Mouse (Mus musculus) testis, adult 2 months (tissue): ENCODE measurements around the gene Smim5.

Experiments
- CTCF ChIP-seq: fragments of 200-500 bp; IDR thresholded peaks from 2 replicates; pipeline ENCODE4 v1.5.1; 2012; ENCODE audit warnings: low read depth, mild to moderate bottlenecking, inconsistent platforms, low read length, moderate library complexity; ENCODE audit not compliant: control insufficient read depth, insufficient read depth, insufficient replicate concordance
- POLR2A ChIP-seq: fragments of 200-500 bp; IDR thresholded peaks from 2 replicates; pipeline ENCODE4 v1.6.1; 2012; ENCODE audit warnings: low read depth, mild to moderate bottlenecking, inconsistent platforms, low read length, moderate library complexity; ENCODE audit not compliant: control insufficient read depth

DNA sequence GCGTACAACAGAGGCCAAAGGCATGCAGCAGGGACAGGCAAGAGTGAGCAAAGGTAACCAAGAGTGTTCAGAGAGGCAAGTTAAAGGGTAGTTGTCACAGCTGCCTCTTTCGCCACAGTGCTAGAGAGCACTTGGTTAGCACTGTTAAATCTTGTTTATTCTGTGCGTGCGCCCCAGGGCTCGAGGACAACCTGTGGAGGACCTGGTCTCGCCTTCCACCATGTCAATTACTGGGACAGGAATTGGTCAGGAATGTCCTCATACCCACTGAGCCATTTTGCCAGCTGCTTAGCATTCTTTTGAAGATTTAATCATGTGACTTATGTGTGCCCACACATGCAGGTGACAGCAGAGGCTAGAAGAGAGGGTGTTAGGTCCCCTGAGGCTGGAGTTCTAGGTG is 10.6 kb upstream of the Smim5 start:
- no peak for TF ChIP-seq POLR2A
- no peak for TF ChIP-seq CTCF
